Mouse (Mus musculus): ENCODE measurements around the gene Inhbc.

The Inhbc gene

GRCm38 (mm10) chr10:127351719-127352118 lies 18.5 kb downstream of the Inhbc start:
- no peak for DNase-seq (ENCODE audit: low spot score in 2 of 2)

- no peak for DNase-seq (ENCODE audit: low spot score in 2 of 2)
Observed at GRCm38 (mm10) chr10:127351285-127351595, 19.0 kb downstream of the Inhbc start.

GRCm38 (mm10) chr10:127350594-127351284 lies 19.5 kb downstream of the Inhbc start:
- peak in 1 of 2 experiments; percentile 44 for DNase-seq (ENCODE audit: low spot score in 2 of 2)

GRCm38 (mm10) chr10:127349810-127350209 lies 20.4 kb downstream of the Inhbc start:
- no peak for DNase-seq (ENCODE audit: low spot score in 2 of 2)

- no peak for DNase-seq (ENCODE audit: low spot score in 2 of 2)
Observed at GRCm38 (mm10) chr10:127348957-127349356, 21.3 kb downstream of the Inhbc start.

DNA sequence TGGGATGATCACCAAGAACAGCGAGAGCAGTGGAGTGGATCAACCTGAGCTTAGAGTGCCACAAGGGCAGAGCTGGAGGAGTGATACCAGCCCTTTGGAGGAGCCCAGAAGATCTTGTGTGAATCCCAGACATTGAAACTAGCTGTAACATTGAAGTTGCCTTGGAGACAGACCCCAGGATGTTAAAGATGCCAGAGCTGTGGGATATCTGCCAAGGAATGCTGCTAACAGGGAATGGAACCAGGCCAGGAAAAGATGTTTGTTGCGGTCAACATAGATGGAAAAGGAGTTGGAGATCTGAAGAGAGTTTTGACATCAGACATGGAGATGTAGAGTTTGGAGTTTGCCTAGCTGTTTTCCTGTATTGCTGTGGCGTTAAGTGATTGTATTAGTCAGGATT lies 24.1 kb downstream of the Inhbc start:
- DNase-seq (ENCODE audit: low spot score in 2 of 2) = no peak

- no peak for DNase-seq (ENCODE audit: low spot score in 2 of 2)
Observed at GRCm38 (mm10) chr10:127343029-127343428, 27.2 kb downstream of the Inhbc start.

DNA sequence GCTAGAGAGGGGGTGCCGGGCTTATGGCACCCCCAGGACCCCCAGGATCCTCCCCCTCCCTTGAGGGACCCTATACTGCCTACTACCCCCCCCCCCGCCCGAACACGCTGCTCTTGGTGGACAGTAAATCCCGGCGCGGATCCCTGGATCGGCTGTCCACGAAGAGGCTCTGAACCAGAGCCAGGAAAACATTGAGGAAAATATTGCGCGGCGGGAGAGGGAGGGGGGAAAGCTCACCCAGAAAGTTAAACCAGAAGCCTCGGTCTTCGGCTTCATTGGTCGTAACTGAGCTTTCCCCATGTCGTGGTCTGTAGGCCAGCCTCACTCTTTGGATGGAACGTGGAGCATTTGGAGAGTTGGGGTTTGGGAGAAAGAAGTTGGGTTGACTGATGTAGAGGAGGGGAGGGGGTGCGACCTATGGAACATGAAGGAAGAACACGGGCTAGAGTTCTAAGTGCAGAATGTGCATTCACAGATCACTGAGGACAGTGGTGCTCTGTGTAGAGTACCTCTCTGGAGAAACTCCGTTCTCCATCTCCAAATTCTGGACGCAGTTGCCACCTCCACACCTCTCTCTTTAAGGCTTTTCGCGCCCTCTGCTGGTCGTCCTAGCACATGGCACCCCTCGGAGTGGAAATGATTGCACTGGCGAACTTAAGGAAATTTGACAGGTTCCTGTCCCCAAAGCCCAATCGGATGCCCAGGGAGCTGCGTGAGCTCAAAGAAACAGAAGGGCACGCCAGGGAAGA lies 28.2 kb downstream of the Inhbc start, which contains the start of gene Gli1:
Gene Gli1 (minus strand): TSS at position 84 of the 749 bp plus-strand sequence.
- DNase-seq (ENCODE audit: low spot score in 2 of 2) = peak; percentile 66 to 82

DNA sequence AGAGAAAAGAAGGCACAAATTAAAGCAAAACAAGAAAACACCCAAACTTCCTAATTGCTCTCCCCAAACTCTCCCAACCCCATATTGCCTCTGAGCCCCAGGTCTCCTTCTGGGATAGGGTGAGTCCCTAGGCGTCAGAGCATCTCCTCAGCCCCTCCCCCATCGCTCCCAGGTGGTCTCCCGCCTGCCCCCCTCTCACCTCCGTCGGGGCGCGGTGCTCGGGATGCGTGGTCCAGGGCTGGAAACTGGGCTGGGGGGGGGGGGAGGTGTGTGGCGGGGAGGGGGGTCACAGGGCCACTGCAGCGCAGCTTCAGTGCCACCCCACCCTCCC lies 28.9 kb downstream of the Inhbc start:
- DNase-seq (ENCODE audit: low spot score in 2 of 2) = no peak

DNA sequence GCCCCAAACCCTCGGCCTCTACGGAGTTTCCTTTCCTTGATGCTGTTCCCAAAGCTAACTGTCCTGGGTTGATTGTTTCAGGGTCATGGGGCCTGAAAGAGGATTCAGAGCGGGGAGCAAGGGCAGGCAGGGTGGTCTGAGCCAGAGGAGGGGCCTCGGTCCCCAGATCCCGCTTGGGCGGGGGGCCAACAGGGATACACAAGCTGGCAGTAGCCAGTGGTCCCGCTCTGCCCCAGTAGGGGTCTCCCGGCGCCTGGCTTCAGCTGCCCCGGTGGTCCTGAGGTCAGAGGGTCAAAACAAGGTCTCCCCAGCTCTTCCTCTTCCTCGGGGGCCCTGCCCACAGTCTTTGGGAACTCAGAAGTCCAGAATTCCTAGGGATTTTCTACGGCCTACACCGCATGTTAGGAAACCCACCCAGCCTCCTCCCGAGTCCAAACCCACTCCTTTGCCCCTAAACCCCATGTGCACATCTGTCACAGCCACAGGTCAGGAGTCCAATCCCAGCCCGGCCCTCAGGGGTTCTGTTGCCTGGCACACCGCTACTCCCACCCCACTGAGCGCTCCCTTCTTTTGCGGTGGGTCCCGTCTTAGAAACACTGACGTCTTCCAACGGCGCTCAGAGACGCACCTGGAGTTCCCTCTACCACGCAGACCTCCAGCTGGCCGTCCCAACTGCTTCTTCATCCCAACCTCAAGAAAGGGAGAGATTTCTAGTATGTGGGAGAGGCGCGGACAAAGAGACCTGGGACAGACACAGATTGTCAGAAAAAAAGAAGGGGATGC lies 29.5 kb downstream of the Inhbc start:
- DNase-seq (ENCODE audit: low spot score in 2 of 2) = no peak

- DNase-seq (ENCODE audit: low spot score in 2 of 2) = peak; percentile 38 to 43
Observed at GRCm38 (mm10) chr10:127339683-127340576, 30.3 kb downstream of the Inhbc start.

DNA sequence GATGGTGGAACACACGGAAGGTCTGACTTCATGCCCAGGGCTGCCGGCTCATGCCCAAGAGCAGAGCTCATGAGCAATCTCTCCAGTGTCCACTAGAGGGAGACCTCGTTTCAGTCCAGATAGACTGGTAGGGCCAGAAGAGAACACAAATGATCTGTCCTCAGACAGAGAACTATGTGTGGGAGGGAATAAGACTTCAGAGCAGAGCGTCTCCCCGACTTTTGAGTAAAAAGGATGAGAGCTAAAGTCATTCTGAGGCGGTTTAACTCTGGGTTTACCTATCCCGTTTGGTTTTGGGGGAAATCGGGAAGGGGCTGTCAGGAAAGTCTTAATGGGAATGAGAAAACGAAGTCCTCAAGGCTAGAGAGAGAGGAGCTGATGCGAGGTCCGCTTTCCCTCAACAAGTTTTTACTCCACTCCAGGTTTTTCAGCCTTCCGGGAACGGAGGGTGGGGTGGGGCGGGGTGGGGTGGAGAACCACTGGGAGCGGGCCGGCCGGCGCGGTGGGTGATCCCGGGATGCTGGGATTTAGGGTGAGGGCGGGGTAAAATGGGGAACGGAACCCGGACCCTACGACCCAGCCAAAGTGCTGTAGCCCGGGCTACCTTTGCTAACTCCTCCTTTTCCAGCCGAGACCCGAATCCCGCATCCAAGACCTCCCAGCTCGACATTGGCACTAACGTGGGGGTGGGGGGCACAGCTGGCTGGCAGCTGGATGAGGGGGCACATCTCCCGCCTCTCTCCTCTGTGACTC lies 31.1 kb downstream of the Inhbc start:
- DNase-seq (ENCODE audit: low spot score in 2 of 2) = peak; percentile 86 to 91

- no peak for DNase-seq (ENCODE audit: low spot score in 2 of 2)
Observed at GRCm38 (mm10) chr10:127337536-127338099, 32.6 kb downstream of the Inhbc start.

- no peak for DNase-seq (ENCODE audit: low spot score in 2 of 2)
Observed at GRCm38 (mm10) chr10:127336952-127337351, 33.3 kb downstream of the Inhbc start.

GRCm38 (mm10) chr10:127335271-127335670 lies 35.0 kb downstream of the Inhbc start:
- DNase-seq (ENCODE audit: low spot score in 2 of 2) = no peak

DNA sequence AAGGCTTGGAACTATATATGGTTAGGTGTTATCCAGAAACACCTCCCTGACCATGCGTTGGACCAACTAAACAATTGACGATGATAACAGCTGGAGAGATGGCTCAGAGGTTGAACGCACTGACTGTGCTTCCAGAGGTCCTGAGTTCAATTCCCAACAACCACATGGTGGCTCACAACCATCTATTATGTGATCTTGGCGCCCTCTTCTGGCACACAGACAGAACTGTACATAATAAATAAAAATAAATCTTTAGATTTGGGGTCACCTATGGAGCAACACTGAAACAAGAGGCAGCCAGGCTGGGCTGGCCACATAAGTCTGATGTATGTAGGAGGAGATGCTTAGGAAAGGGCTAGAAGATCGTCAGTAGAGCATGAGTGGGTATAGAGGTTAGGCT lies 37.1 kb downstream of the Inhbc start:
- no peak for DNase-seq (ENCODE audit: low spot score in 2 of 2)

DNA sequence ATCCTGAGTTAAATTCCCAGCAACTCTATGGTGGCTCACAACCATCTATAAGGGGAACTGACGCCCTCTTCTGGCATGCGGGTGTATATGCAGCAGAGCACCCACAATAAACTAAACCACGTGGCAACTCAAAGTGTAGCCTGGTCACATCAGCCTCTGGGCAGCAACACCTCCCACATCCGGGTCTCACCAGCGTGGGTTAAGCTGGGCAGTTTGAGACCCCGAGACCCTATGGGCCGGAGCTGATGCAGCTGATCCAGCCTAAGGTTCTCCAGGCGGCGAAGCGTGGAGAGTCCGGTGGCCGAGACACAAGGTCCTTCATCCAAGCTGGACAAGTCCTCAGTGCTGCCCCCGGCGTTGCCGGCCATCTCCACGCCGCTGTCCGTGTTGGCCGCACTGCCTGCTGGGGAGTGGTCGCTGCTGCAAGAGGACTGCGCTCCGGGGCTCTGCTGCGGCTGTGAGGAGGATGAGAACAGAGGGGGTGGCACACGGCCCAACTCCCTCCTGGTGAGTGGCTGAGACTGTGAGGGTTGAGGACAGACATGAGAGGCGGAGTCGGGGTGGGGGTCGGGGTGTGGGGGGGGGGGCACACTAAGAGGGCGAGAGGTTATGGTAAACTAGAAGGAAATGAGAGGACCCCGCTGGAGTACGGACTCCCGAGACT lies 37.9 kb downstream of the Inhbc start:
- no peak for DNase-seq (ENCODE audit: low spot score in 2 of 2)

DNA sequence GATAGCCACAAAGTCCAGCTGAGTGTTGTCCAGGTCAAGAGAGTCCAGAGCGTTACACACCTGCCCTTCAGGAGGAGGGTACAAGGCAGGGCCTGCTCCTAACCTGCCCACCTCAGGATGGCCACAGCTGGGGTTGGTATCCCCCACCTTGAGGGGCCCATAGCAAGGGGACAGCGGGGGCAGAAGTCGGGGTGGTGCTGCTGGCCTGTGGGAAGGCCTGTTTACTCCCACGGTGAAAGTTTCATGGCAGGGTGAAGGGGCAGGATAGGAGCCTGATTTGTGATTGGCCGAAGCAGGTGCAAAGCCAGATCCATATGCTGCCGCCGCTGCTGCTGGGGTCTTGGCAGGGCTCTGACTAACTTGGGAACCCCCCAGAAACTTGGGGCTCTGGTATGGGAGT lies 40.0 kb downstream of the Inhbc start:
- DNase-seq (ENCODE audit: low spot score in 2 of 2) = no peak

GRCm38 (mm10) chr10:127327461-127328145 lies 42.6 kb downstream of the Inhbc start:
- no peak for DNase-seq (ENCODE audit: low spot score in 2 of 2)

Data from heart, adult 9 months (tissue).